Mouse (Mus musculus) monocyte, adult 59 days (primary cell): Measurements from ENCODE around the gene Olfr1054. TPM values are rescaled to one million over a fixed set of nuclear protein-coding genes. Genes with fewer than 3 reads are reported as not detected.

Source experiments
- total RNA-seq, 2 experiments: library from RNA; stranded (reverse); gene quantifications; one replicate each; pipeline ENCODE4 v1.2.4; 2023

The Olfr1054 gene
- not detected for total RNA-seq

DNA sequence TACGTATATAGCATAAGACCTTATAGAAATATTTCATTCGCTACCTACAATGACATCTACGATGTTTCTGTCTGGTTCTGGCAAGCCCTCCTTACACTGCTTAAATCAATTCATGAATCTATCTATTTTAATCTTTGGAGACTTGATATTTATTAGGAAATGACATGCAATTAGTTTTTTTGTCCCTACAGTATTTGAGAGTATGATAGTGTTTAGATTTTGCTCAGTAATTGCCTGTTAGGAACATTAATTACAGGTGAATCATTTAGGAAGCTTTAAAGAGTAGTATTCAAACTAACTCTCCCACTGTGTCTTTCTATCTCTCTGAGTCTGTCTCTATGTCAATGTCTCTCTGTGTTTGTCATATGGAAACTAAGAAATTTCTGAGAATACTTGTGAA, at the start of gene Olfr1054:
Gene Olfr1054, minus strand, starts transcription at position 101 of the 400 bp plus-strand sequence.

DNA sequence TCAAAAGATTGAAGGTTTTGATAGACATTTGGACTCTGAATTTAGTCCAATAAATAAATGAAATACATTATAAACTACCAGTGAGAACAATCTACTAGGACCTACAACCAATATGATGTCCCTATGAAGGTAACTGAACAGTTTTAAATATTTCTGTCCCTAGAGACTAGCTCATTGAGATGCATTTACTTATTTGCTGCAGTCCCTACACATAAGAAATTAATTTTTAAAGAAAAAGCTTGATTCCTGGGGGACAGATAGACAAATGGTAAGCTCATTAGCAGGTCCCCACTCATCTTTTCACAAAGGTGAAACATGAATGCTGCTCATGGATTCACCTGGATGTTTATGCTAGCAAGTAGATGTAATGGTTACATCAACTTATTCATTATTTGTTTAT, 43.1 kb upstream of the Olfr1054 start, which contains the start of gene Olfr1057:
Gene Olfr1057, minus strand, starts transcription at position 101 of the 400 bp plus-strand sequence.

DNA sequence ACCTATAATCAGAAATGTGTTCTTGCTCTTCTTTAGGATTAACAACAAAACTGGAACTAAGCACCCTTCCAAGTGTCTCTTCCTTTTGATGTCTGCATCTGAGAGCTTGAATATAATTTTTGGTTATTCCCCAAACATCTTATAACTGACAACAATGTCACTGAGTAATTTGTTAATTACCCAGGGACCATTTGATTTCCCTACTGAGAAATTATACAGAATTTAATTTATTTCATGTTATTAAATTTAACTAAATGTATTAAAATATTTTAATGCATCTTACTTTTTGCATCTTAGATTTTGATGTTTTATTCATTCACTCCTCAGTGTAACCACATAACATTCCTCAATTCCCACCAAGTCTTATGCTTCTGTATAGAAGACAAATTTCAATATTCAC, 27.1 kb upstream of the Olfr1054 start, which contains the start of gene Olfr1056:
Gene Olfr1056, minus strand, starts transcription at position 101 of the 400 bp plus-strand sequence.

DNA sequence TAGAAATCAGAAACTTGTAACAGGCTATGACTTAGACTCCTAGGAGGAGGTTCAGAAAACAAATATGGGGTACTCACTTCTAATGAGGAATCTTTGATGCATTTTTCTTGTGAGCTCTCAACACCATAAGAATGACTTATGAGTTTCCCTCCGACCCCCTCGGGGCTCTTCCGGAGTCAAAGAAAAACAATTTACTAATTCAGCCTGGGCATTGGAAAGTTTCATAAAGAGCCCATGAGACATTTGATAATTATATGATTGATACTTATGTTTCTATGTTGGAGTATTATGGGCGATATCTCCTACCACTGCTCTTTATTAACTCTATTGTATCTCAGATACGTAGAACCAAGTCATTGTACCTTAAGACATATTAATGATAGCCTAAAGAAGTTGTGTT, 15.0 kb upstream of the Olfr1054 start, which contains the start of gene Olfr1055:
Gene Olfr1055, minus strand, starts transcription at position 101 of the 400 bp plus-strand sequence.

DNA sequence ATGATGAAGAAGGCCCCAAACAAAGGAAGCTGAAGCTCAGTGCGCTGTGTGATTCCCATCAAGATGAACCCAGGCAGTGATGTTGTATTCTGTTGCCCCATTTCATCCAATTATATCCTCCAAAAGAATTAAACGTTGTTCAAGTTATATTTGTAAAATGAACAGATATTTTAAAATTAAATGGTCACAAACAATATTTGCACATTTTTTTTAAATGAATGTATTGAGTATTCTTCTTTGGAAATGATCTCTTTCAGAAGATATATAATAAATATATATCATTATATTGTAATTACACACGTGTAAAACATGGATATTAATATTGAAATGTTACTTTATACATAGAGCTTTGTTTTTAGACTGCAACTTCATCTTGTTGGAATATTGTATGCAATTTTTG, 20.0 kb downstream of the Olfr1054 start, which contains the start of gene Olfr1053:
Gene Olfr1053, minus strand, starts transcription at position 101 of the 400 bp plus-strand sequence.

DNA sequence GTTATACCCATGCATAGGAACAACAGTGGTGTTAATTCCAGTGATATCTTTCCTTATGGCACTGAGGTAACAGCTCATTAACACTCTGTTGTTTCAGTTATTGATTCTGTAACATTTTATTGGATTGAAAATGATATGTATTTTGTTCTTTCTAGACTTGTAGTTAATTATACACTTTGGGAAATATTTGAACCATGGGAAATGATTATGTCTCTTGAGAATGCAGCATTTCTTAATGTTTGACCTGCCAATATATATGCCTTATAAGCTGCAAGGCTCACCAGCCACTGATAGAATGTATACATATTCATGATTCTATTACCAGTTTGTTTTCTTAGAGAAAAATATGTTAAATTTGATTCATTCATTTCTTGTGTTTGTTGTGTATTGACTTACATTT, 43.1 kb downstream of the Olfr1054 start, which contains the start of gene Olfr1052:
Gene Olfr1052, plus strand, starts transcription at position 301 of the 400 bp plus-strand sequence.

Other genes starting within 250 kb of the Olfr1054 start
- gene Olfr1037, start 248.0 kb downstream of the Olfr1054 start, total RNA-seq = not detected
- not detected for gene Olfr1039, start 199.5 kb downstream of the Olfr1054 start, total RNA-seq
- not detected for gene Olfr1040, start 188.7 kb downstream of the Olfr1054 start, total RNA-seq
- gene Olfr1042, start 173.6 kb downstream of the Olfr1054 start, total RNA-seq = not detected
- not detected for gene Olfr1043, start 167.9 kb downstream of the Olfr1054 start, total RNA-seq
- not detected for gene Olfr1044, start 157.6 kb downstream of the Olfr1054 start, total RNA-seq
- gene Olfr52, start 149.8 kb downstream of the Olfr1054 start, total RNA-seq = not detected
- not detected for gene Olfr1045, start 132.4 kb downstream of the Olfr1054 start, total RNA-seq
- gene Olfr1046, start 116.1 kb downstream of the Olfr1054 start, total RNA-seq = not detected
- not detected for gene Olfr1047, start 104.0 kb downstream of the Olfr1054 start, total RNA-seq
- gene Olfr1048, start 95.1 kb downstream of the Olfr1054 start, total RNA-seq = not detected
- not detected for gene Olfr1049, start 77.1 kb downstream of the Olfr1054 start, total RNA-seq
- gene Olfr1051, start 56.3 kb downstream of the Olfr1054 start, total RNA-seq = not detected
- gene Olfr1052, start 43.0 kb downstream of the Olfr1054 start, total RNA-seq = not detected
- gene Olfr1053, start 20.1 kb downstream of the Olfr1054 start, total RNA-seq = not detected
- not detected for gene Olfr1055, start 14.9 kb upstream of the Olfr1054 start, total RNA-seq
- gene Olfr1056, start 27.0 kb upstream of the Olfr1054 start, total RNA-seq = not detected
- not detected for gene Olfr1057, start 43.0 kb upstream of the Olfr1054 start, total RNA-seq
- gene Olfr1058, start 53.1 kb upstream of the Olfr1054 start, total RNA-seq = not detected
- not detected for gene Olfr1061, start 78.6 kb upstream of the Olfr1054 start, total RNA-seq
- gene Olfr1062, start 91.3 kb upstream of the Olfr1054 start, total RNA-seq = not detected
- gene Olfr1065, start 115.2 kb upstream of the Olfr1054 start, total RNA-seq = not detected
- gene Olfr1066, start 120.8 kb upstream of the Olfr1054 start, total RNA-seq = not detected
- not detected for gene Olfr228, start 152.0 kb upstream of the Olfr1054 start, total RNA-seq
- not detected for gene Olfr1076, start 173.0 kb upstream of the Olfr1054 start, total RNA-seq
- not detected for gene Olfr1079, start 207.0 kb upstream of the Olfr1054 start, total RNA-seq
- gene Olfr1080, start 222.8 kb upstream of the Olfr1054 start, total RNA-seq = not detected